Mouse (Mus musculus) adrenal gland, adult 8-10 months (tissue): ENCODE results near the gene Daglb. TPM values are rescaled to one million over a fixed set of nuclear protein-coding genes. Genes with fewer than 3 reads are reported as not detected.

ENCODE experiments used
- DNase-seq: peaks from one replicate; pipeline ENCODE4 v3.0.0; 2022
- total RNA-seq, 4 experiments: library from RNA; stranded (reverse); gene quantifications; 2 replicates each; pipeline ENCODE4 v1.2.4; 2022

The Daglb gene
- total RNA-seq: 10 to 100 TPM; 21.6 to 27.5 (median 25.4) TPM

DNA sequence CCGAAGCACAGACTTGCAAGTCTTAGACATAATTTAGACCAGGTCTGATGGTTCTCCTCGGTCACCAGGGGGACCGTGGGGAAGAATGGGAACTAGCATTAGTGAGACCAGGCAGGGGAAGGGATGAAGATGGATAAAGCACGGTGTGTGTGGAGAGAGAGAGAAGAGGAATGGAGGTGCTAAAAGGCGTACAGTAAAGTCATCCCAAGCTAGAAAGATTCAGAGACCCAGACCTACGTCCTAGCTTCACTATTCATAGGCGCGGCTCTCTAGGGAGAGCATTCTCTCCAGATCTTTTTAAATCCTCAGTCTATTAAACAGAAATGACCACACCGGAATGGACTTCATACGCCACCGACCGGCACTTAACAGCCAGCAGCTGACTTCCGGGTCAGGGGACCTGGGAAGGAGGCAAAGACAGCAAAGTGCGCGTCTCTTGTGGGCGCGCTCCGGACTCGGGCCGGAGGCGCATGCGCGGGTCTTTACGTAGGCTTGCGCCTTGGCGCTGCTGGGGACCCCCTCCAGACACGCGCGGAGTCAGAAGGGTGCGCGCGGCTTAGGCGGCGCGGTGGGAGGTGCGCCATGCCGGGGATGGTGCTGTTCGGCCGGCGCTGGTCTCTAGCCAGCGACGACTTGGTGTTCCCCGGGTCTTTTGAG is at the start of gene Daglb:
Gene Daglb, plus strand, starts transcription at position 485 of the 657 bp plus-strand sequence.
- DNase-seq: peak; percentile 81

DNA sequence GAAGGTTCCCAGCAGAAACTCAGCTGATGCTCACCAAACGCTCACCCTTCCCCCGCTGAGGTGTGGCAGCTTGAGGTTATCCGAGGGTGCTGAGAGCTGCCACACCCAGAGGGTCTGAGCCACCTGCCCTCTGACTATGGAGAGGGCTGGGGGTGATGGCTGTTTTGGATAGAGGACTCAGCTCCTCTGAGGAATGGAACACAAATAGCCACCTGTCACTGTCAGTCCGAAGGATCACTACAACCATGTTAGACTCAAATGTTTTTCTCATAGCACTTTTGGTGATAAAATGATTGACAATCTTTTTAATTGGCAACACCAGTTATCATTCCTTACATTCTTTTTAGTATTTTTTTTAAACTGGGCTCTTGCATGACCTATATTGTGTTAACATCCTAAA is 42.9 kb upstream of the Daglb start:
- DNase-seq: no peak

DNA sequence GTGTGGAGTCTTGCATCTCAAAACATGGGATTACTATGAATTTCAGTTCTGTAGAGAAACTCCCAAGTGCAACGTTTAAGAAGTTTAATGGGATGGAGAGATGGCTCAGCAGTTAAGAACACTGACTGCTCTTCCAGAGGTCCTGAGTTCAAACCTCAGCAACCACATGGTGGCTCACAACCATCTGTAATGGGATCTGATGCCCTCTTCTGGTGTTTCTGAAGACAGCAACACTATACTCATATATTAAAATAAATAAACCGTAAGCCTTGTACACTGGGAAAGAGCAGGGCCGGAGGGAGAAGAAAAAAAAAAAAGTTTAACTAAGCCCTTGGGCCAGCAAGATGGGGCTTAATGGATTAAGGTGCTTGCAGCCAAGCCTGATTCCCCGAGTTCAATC is 41.4 kb upstream of the Daglb start:
- DNase-seq: no peak

DNA sequence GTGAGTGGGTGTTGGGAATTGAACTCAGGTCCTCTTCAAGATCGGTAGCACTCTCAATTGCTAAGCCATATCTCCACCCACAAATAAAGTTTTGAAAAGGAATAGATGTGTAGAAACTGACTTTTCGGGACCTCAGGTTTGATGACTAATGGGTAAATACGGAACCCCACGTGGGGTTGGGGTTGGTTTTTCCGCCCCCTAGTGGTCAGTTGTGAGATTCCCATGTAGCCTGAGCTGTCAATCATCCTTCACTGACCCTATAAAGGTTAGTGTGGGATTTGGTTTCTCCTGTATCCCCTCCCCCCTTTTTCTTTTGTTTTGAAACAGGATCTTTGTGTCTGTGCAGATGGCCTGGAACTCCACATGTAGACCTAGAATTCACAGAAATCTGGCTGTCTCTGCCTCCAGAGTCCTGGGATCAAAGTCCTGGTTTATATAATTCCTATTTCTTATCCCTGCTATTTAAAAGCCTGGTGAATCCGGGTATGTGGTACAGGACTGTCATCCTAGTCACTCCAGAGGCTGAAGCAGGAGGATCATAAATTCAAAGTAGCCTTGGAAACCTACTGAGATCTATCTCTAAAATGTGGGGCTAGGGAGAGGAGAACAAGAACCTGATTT is 40.4 kb upstream of the Daglb start:
- peak; percentile 41 for DNase-seq

DNA sequence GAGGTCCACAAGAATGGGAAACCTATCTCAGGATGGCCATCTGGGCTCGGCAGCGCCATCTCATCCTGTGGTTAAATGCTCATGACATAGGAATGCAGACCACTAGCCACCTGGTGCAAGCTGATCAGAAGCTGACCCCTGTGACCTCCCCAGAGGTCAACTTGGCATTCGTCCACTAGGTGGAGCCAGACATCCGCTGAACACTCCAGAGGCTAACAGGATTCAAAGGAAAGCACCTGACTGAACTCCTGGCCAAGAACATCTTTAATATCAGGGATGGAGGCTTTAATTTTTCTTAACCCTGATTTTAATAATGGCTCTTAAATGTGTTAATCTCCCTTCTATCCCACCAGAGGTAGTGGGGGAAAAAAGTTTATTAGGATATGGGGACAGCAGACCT is 30.0 kb upstream of the Daglb start:
- peak; percentile 38 for DNase-seq

DNA sequence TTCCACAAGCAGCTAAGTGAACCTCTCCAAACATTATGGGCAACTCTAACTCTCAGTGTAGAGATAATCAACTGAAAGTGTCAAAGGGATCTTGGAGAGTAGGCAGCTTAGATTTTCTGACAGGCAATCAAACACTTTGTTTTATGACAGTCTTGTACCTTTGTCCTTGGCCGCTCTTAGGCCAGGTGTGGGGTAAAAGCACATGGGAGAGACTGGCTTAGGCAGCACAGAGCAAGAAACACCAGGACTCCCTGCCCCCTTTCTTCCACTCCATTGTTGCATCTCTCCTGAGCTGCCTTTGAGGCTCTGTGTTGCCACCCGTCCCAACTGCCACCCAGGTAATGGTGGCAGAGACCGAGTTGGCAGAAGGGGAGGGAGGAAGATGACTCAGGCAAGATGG is 23.1 kb upstream of the Daglb start:
- DNase-seq: no peak

DNA sequence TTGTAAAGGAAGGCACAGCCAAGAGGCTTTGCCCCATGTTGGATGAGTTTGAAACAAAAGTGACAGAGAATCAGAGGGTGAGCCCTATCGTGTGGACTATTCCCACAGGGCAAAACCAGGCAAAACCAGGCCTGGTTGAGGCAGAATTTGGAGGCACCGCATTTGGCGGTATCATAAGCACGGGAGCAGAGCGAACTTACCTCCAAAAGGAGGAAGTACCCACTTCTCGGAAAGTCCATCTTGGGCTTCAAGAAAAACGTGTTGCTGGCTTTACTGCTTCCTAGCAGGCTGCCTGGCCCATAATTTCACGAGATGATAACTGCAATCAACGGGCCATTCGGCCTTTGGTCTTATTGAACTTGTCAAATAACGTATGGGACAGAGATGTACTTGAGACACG is 22.6 kb upstream of the Daglb start:
- no peak for DNase-seq

DNA sequence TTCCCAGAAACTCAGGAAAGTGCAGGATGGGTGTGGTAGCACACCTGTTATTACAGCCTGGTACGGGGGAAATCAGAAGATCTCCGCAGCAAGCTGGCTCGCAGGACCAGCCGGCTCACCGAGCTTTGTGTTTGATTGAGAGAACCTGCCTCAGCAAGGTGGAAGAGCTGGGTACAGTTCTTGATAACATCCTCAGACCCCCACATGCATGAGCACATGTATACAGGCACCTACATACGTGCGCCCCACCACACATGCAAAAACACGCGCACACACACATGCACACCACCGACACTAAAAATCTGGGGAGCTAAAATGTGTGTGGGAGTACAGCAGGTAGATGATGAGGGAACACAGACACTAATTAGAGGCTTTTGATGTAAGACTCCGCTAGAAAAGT is 713 bp upstream of the Daglb start:
- no peak for DNase-seq

DNA sequence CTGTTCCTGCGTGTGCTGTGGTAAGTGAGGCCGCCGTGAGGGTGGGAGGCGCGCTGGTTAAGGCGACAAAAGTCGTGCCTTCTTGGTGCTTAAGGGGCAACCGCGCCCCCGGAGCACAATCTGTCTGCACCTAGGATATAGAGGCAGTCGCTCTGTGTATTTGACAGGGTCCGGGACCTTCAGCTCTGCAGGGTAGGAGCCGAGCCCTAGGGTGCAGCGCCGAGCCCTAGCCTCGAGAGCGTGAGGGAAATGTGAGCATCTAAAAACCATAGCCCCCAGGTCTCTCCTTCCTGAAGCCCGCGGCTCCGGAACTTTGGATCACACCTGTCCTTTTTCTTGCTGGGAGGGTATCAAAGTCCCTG is 354 bp downstream of the Daglb start:
- DNase-seq: no peak

DNA sequence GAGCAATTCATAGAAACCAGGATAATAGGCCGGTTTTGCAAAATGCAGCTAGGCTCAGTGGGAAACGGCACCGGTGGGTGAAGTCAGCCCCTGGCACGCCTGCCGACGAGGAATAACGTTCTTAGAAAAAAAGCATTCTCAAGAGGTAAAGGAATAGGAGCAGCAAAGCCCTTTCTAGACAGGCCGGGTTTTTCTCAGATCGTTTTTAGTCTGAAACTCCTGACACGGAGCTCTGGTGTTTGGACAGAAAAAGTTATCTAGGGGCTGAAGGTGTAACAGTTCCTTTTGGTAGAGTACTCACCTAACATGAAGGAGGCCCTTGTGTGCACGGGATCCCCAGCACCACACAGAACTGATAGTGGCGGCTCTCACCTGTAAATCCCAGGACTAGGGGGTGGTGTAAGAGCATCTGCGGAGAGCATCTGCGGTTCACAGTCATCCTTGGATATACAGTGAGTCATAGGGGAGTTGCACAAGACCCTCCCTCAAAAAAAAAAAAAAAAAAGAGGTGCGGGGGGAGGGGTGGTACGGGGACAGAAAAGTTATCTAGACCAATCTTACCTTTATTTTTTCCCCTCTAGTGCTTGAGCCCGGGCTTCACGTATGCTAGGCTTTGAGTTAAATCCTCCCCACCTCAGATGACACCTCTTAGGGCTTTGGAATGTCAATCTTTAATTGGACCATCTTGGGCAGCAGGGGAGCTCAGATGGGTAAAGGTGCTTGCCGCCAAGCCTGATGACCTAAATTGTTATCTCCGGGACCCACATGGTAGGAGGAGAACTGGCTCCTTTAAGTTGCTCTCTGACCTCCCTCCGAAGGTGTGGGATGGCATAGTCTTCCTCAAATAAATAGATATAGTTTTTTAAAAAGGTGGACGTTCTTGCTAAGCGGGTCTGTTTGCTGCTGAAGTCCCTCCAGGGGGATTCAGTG is 1.0 kb downstream of the Daglb start:
- no peak for DNase-seq

DNA sequence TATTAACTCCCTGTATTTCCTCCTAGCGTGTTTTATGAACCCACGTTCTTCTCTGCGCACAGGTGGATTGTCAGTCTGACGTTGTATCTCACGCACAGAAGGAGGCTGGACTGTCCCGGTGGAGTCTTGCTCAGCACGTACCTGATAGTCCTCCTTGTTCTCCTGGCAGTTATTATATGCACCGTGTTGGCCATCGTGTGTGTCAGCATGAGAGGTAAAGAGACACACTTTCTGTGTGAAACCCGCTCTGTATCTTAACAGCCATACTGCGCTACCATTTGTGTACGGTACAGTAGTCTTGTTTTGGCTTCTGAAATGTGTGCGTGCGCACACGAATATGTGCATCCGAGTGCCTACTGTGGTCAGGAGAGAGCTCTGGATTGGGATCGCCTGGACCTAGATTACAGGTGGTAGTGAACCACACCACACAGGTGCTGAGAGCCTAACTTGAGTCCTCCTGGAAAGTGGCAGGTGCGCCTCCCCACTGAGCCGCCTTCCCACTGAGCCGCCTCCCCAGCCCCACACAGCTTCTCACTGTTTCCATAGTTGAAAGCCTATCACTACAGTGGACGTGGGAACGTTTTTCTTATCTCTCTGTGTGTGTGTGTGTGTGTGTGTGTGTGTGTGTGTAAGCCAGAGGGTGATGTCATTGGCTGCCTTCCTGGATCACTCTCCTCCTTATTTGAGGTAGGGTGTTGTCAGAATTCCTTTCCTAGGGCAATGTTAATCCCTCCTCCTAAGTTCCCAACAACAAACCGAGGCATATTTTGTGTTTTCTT is 2.7 kb downstream of the Daglb start:
- no peak for DNase-seq

DNA sequence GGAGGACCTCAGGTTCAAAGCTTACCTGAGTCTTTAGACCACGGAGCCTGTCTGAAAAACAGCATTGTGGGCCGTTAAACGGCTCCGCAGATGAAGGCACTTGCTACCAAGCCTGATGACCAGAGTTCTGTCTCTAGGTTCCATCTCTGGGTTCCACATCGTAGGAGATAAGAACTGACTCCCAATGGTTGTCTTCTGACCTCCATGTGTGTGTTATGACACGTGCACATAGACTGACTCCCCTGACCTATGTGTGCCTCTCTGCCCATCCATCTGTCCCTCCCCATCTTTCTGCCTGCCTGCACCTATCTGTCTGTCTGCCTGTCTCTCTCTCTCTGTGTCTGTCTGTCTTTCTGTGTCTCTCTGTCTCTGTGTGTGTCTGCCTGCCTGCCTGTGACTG is 3.5 kb downstream of the Daglb start:
- no peak for DNase-seq

DNA sequence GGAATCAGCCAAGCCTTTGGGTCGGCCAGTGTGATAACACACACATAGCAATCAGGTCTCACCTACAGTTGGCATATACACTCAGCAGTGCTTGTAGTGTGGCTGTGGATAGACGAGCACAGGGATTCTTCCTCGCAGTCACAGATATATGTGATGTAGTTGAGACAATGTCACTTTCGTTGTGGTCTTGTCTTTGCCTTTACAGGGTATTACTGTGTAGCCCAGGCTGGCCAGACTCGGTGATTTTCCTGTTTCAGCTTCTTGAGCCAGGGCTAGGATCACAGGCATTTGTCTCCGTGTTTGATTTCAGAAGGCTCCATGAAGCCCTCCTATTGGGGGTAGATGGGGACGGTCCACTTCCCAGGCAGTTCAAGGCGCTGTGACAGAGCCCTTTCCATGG is 5.2 kb downstream of the Daglb start:
- no peak for DNase-seq

DNA sequence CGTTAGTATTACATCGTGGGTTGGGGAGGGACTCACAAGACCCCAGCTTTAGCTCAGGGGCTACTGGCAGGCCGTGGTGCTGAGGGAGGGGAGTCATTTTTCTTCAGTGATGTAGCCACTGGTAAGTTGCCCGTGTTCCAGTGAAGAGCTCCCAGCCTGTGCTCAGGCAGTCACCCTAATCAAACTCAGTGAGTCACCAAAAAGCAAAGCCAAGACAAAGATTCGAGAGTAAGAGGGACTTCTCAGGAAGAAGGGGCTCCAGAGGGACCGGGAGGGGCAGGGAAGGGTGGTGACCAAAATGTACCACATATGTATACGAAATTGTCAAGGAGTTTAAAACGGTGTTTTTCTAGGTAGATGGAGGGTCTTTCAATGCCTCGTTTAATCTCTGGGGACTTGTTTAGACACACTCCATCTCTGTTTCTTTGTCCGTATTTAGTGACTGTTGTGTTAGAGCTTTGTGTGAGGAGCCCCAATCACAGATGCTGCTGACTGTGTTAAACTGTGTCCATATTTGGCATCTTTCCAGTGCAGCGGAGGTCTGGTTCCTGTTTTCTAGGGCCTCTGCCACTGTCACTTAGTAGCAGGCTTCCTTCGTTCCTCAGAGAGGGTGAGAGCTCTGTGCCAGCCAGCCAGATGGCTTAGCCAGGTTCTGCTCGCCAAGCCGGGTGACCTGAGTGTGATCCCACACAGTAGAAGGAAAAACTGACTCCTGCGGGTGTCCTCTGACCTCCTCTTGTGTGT is 6.2 kb downstream of the Daglb start:
- no peak for DNase-seq

DNA sequence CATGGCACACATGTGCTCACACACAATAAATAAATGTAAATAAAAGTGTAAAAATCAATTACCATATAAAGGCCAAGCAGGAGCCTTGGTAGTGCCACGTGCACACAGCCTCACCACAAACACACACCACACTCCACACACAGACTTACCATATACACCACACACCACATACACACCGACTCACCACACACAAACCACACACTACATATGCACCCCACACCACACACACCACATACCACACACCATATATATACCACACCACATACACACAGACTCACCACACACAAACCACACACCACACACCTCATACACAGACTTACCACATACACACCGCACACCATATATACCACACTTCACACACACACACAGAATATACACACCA is 6.8 kb downstream of the Daglb start:
- DNase-seq: no peak

DNA sequence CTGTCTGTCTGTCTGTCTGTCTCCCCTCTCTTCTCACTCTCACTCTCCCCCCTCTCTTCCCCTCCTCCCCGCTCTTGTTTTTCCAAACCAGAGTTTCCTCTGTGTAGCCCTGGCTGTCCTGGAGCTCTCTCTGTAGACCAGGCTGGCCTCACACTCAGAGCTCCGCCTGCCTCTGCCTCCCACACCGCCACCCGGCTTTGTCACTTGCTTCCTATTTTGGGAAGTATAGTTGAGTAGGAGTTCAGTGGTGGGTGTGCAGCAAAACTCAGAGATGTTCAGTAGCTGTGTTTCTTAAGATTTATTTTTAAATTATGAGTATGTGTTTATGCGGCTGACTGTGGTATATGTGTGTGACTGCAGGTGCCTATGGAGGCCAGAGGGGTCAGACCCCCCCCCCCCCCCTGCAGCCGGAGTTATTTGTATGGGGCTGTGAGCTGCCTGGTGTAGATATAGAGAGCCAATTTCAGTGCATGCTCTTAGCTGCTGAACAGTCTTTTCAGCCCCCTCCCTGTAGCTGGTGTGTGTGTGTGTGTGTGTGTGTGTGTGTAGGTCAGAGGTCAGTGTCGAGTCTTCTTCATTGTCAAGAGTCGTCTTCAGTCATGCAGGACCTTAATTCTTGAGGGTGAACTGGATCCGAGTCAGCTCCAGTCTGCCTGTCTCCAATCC is 7.7 kb downstream of the Daglb start:
- DNase-seq: no peak

DNA sequence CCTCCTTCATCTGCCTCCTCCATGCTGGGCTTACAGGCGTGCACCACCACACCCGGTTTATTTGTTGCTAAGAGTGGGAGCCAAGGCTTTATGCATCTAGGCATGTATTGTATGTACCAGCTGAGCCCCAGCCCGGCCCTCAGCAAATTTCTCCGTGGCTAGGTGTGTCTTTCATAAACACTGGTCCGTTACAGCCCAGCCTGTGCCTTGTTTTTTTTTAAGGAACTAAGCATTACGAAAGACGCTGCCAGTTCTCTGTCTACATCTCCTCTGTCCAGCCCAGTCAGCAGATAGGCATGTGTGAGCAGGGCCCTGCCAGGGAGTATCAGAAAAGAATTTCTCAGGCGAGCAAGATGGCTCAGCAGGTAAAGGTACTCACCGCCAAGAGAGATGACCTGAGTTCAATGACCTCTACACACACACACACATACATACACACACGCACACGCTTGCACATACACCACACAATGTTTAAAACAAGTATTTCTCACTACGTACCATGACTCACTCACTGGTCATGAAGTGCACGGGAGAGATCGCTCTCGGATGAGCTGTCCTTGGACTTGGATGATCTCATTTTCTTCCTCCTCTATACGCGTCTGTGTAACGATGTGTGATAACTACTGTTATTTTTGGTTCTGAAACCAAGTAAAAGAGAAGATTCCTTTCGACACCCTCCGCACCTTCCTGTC is 10.9 kb downstream of the Daglb start:
- DNase-seq: peak; percentile 40

DNA sequence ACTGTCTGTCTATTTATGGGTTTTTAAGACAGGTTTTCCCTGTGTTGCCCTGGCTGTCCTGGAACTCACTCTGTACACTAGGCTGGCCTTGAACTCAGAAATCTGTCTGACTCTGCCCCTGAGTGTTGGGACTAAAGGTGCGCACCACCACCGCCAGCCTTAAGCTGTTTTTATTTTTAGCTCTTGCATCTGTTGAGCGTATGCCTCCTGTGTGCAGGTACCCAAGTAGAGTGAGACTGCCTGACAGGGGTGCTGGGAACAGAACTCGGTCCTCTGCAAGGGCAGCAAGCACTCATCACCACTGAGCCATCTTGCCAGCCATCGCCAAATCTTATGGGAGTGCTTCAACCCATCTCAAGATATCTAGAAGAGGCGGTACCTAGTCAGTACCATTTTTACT is 11.6 kb downstream of the Daglb start:
- DNase-seq: no peak

DNA sequence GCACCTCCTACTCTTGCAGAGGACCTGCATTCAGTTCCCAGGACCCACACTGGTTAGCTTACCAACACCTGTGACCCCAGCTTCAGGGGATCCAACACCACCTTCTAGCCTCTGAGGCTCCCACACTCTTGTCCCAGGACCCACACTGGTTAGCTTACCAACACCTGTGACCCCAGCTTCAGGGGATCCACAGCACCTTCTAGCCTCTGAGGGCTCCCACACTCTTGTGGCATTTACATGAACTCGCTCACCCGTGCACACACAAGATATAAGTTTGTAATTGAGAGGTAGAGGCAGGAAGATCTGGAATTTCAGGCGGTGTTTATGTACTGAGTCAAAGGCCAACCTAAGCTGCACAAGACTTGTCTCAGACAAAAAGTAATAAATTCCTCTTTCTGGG is 13.5 kb downstream of the Daglb start:
- DNase-seq: no peak

DNA sequence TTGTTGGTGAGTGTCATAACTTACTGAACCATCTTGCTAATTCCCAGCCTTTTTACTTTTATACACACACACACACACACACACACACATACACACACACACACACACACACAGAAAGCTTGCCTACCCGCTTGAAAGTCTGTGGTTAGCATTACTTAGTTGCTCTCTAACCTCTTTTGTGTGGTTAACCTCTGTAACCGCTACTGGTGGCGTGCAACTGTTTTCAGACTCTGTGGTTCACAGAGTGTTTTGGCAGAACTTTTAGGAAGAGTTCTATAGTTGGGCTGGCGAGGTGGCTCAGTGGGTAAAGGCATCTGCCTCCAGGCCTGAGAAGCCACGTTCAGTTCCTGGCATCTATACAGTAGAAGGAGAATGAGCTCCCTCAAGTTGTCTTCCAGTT is 20.6 kb downstream of the Daglb start:
- DNase-seq: no peak

DNA sequence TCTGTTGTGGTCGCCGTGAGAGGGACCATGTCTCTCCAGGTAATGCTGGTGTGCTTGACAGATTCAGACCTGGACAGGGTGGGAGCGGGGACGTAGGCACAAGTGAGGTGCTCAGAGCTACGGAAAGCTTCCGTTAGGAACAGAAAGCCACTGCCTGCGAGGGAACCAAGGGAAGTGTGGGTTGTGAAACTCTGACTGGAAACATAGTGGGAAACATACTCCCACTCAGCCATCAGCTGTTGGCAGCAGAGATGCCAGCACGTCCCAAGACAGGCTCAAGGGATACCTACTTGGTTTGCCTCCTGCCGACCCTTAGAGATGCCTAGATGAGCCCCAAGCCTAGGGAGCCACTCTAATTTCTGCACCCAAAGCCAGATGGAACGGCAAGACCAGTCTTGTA is 22.8 kb downstream of the Daglb start:
- DNase-seq: no peak
